Mouse (Mus musculus) layer of hippocampus, adult 9-11 months (tissue): ENCODE measurements at regions not wholly inside any gene's neighbourhood (a gene's known extent, or its start where the extent isn't known, plus 50 kb on each side); places are given as distances from the start of the nearest gene placed in this dataset.

ENCODE experiments used
- DNase-seq: peaks from one replicate; pipeline ENCODE4 v3.0.0; 2022

GRCm38 (mm10) chr4:8998606-8999005, 759.8 kb upstream of the Car8 start:
- DNase-seq: no peak

GRCm38 (mm10) chr4:8992171-8992570, 753.3 kb upstream of the Car8 start:
- DNase-seq: no peak

- DNase-seq: no peak
These were observed 751.7 kb upstream of the Car8 start for GRCm38 (mm10) chr4:8990551-8990950.

- no peak for DNase-seq
These were observed 750.8 kb upstream of the Car8 start for GRCm38 (mm10) chr4:8989614-8990013.

- DNase-seq: no peak
These were observed 750.3 kb upstream of the Car8 start for GRCm38 (mm10) chr4:8989110-8989509.

- no peak for DNase-seq
These were observed 749.5 kb upstream of the Car8 start for GRCm38 (mm10) chr4:8988345-8988733.

- peak; percentile 25 for DNase-seq
These were observed 748.9 kb upstream of the Car8 start for GRCm38 (mm10) chr4:8987544-8988344.

GRCm38 (mm10) chr4:8986394-8987091, 747.7 kb upstream of the Car8 start:
- DNase-seq: no peak

- DNase-seq: no peak
These were observed 745.3 kb upstream of the Car8 start for GRCm38 (mm10) chr4:8984059-8984606.

GRCm38 (mm10) chr4:8978949-8979348, 740.1 kb upstream of the Car8 start:
- DNase-seq: no peak

- DNase-seq: no peak
These were observed 731.2 kb upstream of the Car8 start for GRCm38 (mm10) chr4:8969951-8970455.

GRCm38 (mm10) chr4:8968741-8969140, 729.9 kb upstream of the Car8 start:
- DNase-seq: no peak

- no peak for DNase-seq
These were observed 729.1 kb upstream of the Car8 start for GRCm38 (mm10) chr4:8967986-8968385.

GRCm38 (mm10) chr4:8965563-8965962, 726.7 kb upstream of the Car8 start:
- DNase-seq: no peak

- DNase-seq: no peak
These were observed 724.2 kb upstream of the Car8 start for GRCm38 (mm10) chr4:8962959-8963572.

- no peak for DNase-seq
These were observed 723.0 kb upstream of the Car8 start for GRCm38 (mm10) chr4:8961851-8962250.

GRCm38 (mm10) chr4:8957771-8958170, 718.9 kb upstream of the Car8 start:
- DNase-seq: no peak

GRCm38 (mm10) chr4:8957023-8957343, 718.1 kb upstream of the Car8 start:
- DNase-seq: no peak

GRCm38 (mm10) chr4:8956312-8957022, 717.6 kb upstream of the Car8 start:
- DNase-seq: no peak

- DNase-seq: no peak
These were observed 716.5 kb upstream of the Car8 start for GRCm38 (mm10) chr4:8955306-8955705.

- peak; percentile 14 for DNase-seq
These were observed 715.6 kb upstream of the Car8 start for GRCm38 (mm10) chr4:8954356-8954914.

- no peak for DNase-seq
These were observed 714.3 kb upstream of the Car8 start for GRCm38 (mm10) chr4:8953181-8953580.

- DNase-seq: no peak
These were observed 711.1 kb upstream of the Car8 start for GRCm38 (mm10) chr4:8949951-8950350.
